Mouse (Mus musculus): Measurements from ENCODE around the gene Stk10. TPM values are rescaled to one million over a fixed set of nuclear protein-coding genes. Genes with fewer than 3 reads are reported as not detected.
A peak's percentile ranks its signal among the peaks of the same experiment; 100 is the strongest.

Stk10 gene
- polyA plus RNA-seq, 1 experiment from 2014 or later: 2.0 TPM

- ATAC-seq (ENCODE audit: insufficient number of reproducible peaks, low FRiP score, low TSS enrichment, low read depth) (no peak), DNase-seq (ENCODE audit: low spot score) (no peak)
- no peaks in the 10 kb centered on the region for H3K9me3 ChIP-seq (ENCODE audit: control insufficient read depth, low read length)
- H3K36me3 ChIP-seq (ENCODE audit: control insufficient read depth, insufficient read depth, low read length): no peaks in the 10 kb centered on the region
- H3K4me2 ChIP-seq (ENCODE audit: low read depth, severe bottlenecking): no peak overlapping the region
- no peak overlapping the region for H3K4me3 ChIP-seq (ENCODE audit: low read depth, low read length)
- no peak overlapping the region for H3K27ac ChIP-seq (replicated peaks; ENCODE audit: low read depth, low read length)
- WGBS: 92% methylated on average over 12 of the region's 12 CpGs
- peaks cover 13% of the 10 kb centered on the region for H3K4me1 ChIP-seq (ENCODE audit: control insufficient read depth, insufficient read depth, low read length)
- no peak overlapping the region for H3K9ac ChIP-seq (ENCODE audit: low read length)
- H3K27me3 ChIP-seq (ENCODE audit: control insufficient read depth, insufficient read depth, low read length): no peaks in the 10 kb centered on the region
Measured at GRCm38 (mm10) chr11:32555103-32555689, 22.1 kb downstream of the Stk10 start.

DNA sequence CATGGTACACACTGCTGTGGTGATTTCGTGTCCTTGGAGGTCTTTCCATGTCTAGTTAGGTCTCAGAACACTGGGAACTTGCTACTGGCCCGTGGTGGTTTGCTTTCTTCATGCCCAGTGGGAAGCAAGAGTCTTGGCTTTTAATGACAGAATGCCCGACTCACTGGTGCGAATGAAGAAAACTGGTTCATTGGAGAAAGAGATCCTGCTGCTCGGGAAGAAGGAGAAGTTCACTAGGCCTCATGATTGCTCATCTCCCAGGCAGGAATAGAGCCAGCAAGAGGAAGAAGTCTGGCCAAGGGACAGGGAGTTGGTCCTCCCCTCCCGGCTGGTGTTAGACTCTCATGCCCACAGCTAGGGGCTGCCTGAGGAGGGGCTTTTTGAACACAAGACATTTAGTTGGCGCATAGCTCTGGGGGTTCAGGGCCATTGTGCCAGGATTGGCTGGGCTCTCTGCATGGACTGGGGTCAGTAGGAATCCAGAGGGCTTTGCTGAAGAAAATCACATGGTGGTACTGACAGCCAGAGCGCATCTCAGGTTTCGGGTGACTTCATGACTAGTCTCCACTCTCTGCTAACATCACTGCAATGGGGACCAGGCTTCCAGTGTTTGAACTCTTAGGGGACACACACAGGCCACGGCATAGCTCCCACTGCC is 23.4 kb downstream of the Stk10 start:
- H3K4me1 ChIP-seq (ENCODE audit: control insufficient read depth, insufficient read depth, low read length): peaks cover 13% of the 10 kb centered on the region
- no peak for ATAC-seq (ENCODE audit: insufficient number of reproducible peaks, low FRiP score, low TSS enrichment, low read depth)
- no peaks in the 10 kb centered on the region for H3K27me3 ChIP-seq (ENCODE audit: control insufficient read depth, insufficient read depth, low read length)
- no peaks in the 10 kb centered on the region for H3K36me3 ChIP-seq (ENCODE audit: control insufficient read depth, insufficient read depth, low read length)
- 77% methylated on average over 10 of the region's 10 CpGs for WGBS
- no peak for DNase-seq (ENCODE audit: low spot score)
- no peaks in the 10 kb centered on the region for H3K9me3 ChIP-seq (ENCODE audit: control insufficient read depth, low read length)
- no peak overlapping the region for H3K4me2 ChIP-seq (ENCODE audit: low read depth, severe bottlenecking)
- no peak overlapping the region for H3K27ac ChIP-seq (replicated peaks; ENCODE audit: low read depth, low read length)
- no peak overlapping the region for H3K9ac ChIP-seq (ENCODE audit: low read length)
- no peak overlapping the region for H3K4me3 ChIP-seq (ENCODE audit: low read depth, low read length)

DNA sequence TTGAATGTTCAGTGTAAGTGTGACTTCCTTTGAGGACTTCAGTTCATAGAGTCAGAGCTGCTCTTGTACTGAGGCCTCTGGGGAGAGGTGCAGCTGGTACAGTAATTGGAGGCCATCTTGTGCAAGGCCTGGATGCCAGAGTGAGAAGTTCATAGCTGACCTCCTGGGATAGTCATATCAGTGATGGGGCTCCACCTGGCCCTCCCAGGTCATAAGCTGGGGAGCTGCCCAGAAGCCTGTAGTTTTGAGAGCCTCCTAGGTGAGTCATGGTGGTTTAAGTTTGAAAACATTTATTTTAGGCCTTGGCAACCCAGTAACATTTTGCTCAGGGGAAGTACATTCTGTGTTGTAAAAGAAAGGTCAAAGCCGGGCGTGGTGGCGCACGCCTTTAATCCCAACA is 24.9 kb downstream of the Stk10 start:
- Histone ChIP-seq H3K4me3 (ENCODE audit: low read depth, low read length) (no peak overlapping the region), H3K27me3 (ENCODE audit: control insufficient read depth, insufficient read depth, low read length) (no peaks in the 10 kb centered on the region), H3K27ac (replicated peaks; ENCODE audit: low read depth, low read length) (no peak overlapping the region), H3K36me3 (ENCODE audit: control insufficient read depth, insufficient read depth, low read length) (no peaks in the 10 kb centered on the region), H3K9ac (ENCODE audit: low read length) (no peak overlapping the region), H3K9me3 (ENCODE audit: control insufficient read depth, low read length) (no peaks in the 10 kb centered on the region), H3K4me2 (ENCODE audit: low read depth, severe bottlenecking) (no peak overlapping the region), H3K4me1 (ENCODE audit: control insufficient read depth, insufficient read depth, low read length) (peaks cover 6% of the 10 kb centered on the region)
- DNase-seq (ENCODE audit: low spot score): no peak
- over 99% methylated on average over 4 of the region's 4 CpGs for WGBS
- no peak for ATAC-seq (ENCODE audit: insufficient number of reproducible peaks, low FRiP score, low TSS enrichment, low read depth)

GRCm38 (mm10) chr11:32558677-32559076 is 25.6 kb downstream of the Stk10 start:
- H3K4me2 ChIP-seq (ENCODE audit: low read depth, severe bottlenecking): no peak overlapping the region
- peaks cover 1% of the 10 kb centered on the region; the same call in 1 of the 2 replicates for H3K4me1 ChIP-seq (ENCODE audit: control insufficient read depth, insufficient read depth, low read length)
- no peaks in the 10 kb centered on the region for H3K27me3 ChIP-seq (ENCODE audit: control insufficient read depth, insufficient read depth, low read length)
- no peaks in the 10 kb centered on the region for H3K9me3 ChIP-seq (ENCODE audit: control insufficient read depth, low read length)
- H3K9ac ChIP-seq (ENCODE audit: low read length): no peak overlapping the region
- DNase-seq (ENCODE audit: low spot score): peak; percentile 34
- ATAC-seq (ENCODE audit: insufficient number of reproducible peaks, low FRiP score, low TSS enrichment, low read depth): no peak
- H3K4me3 ChIP-seq (ENCODE audit: low read depth, low read length): no peak overlapping the region
- no peak overlapping the region for H3K27ac ChIP-seq (replicated peaks; ENCODE audit: low read depth, low read length)
- H3K36me3 ChIP-seq (ENCODE audit: control insufficient read depth, insufficient read depth, low read length): no peaks in the 10 kb centered on the region
- 45% methylated on average over 8 of the region's 8 CpGs for WGBS

- H3K4me3 ChIP-seq (ENCODE audit: low read depth, low read length): no peak overlapping the region
- H3K27ac ChIP-seq (replicated peaks; ENCODE audit: low read depth, low read length): no peak overlapping the region
- no peak for DNase-seq (ENCODE audit: low spot score)
- no peak for ATAC-seq (ENCODE audit: insufficient number of reproducible peaks, low FRiP score, low TSS enrichment, low read depth)
- no peak overlapping the region for H3K4me2 ChIP-seq (ENCODE audit: low read depth, severe bottlenecking)
- WGBS: 88% methylated on average over 12 of the region's 12 CpGs
- H3K36me3 ChIP-seq (ENCODE audit: control insufficient read depth, insufficient read depth, low read length): no peaks in the 10 kb centered on the region
- H3K9me3 ChIP-seq (ENCODE audit: control insufficient read depth, low read length): no peaks in the 10 kb centered on the region
- no peaks in the 10 kb centered on the region for H3K27me3 ChIP-seq (ENCODE audit: control insufficient read depth, insufficient read depth, low read length)
- no peak overlapping the region for H3K9ac ChIP-seq (ENCODE audit: low read length)
- H3K4me1 ChIP-seq (ENCODE audit: control insufficient read depth, insufficient read depth, low read length): no peaks in the 10 kb centered on the region
Measured at GRCm38 (mm10) chr11:32560015-32560770, 27.1 kb downstream of the Stk10 start.

GRCm38 (mm10) chr11:32561465-32562355 is 28.6 kb downstream of the Stk10 start:
- Histone ChIP-seq H3K27me3 (ENCODE audit: control insufficient read depth, insufficient read depth, low read length) (no peaks in the 10 kb centered on the region), H3K27ac (replicated peaks; ENCODE audit: low read depth, low read length) (no peak overlapping the region), H3K4me1 (ENCODE audit: control insufficient read depth, insufficient read depth, low read length) (no peaks in the 10 kb centered on the region), H3K9ac (ENCODE audit: low read length) (no peak overlapping the region), H3K4me2 (ENCODE audit: low read depth, severe bottlenecking) (no peak overlapping the region), H3K4me3 (ENCODE audit: low read depth, low read length) (no peak overlapping the region), H3K9me3 (ENCODE audit: control insufficient read depth, low read length) (no peaks in the 10 kb centered on the region), H3K36me3 (ENCODE audit: control insufficient read depth, insufficient read depth, low read length) (no peaks in the 10 kb centered on the region)
- ATAC-seq (ENCODE audit: insufficient number of reproducible peaks, low FRiP score, low TSS enrichment, low read depth) (no peak), DNase-seq (ENCODE audit: low spot score) (no peak)
- 82% methylated on average over 10 of the region's 10 CpGs for WGBS

DNA sequence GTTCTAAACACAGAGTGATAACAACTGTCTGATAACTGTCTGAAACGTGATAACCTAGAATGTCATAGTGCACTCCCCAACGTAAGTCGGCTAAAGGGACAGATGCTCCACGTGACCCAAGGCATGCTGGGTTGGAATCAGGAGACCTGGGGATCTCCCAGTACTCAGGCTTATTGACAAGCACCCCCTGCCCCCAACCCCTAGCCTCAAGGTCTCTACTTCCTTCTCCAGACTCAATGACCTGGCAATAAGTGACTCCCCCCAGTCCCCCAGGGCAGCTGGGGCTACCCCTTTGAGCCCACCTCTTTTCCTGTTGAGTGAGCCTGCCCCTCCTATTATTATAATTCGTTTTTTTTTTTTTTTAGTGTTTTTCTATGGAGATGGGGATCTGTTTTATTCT is 29.6 kb downstream of the Stk10 start:
- DNase-seq (ENCODE audit: low spot score): no peak
- Histone ChIP-seq H3K4me2 (ENCODE audit: low read depth, severe bottlenecking) (no peak overlapping the region), H3K4me3 (ENCODE audit: low read depth, low read length) (no peak overlapping the region), H3K9me3 (ENCODE audit: control insufficient read depth, low read length) (no peaks in the 10 kb centered on the region), H3K4me1 (ENCODE audit: control insufficient read depth, insufficient read depth, low read length) (no peaks in the 10 kb centered on the region), H3K27me3 (ENCODE audit: control insufficient read depth, insufficient read depth, low read length) (no peaks in the 10 kb centered on the region), H3K36me3 (ENCODE audit: control insufficient read depth, insufficient read depth, low read length) (no peaks in the 10 kb centered on the region), H3K27ac (replicated peaks; ENCODE audit: low read depth, low read length) (no peak overlapping the region), H3K9ac (ENCODE audit: low read length) (no peak overlapping the region)
- WGBS: 63% methylated on average over 5 of the region's 5 CpGs
- no peak for ATAC-seq (ENCODE audit: insufficient number of reproducible peaks, low FRiP score, low TSS enrichment, low read depth)

- Histone ChIP-seq H3K9me3 (ENCODE audit: control insufficient read depth, low read length) (no peaks in the 10 kb centered on the region), H3K4me3 (ENCODE audit: low read depth, low read length) (no peak overlapping the region), H3K36me3 (ENCODE audit: control insufficient read depth, insufficient read depth, low read length) (no peaks in the 10 kb centered on the region), H3K4me2 (ENCODE audit: low read depth, severe bottlenecking) (no peak overlapping the region), H3K4me1 (ENCODE audit: control insufficient read depth, insufficient read depth, low read length) (no peaks in the 10 kb centered on the region), H3K27ac (replicated peaks; ENCODE audit: low read depth, low read length) (no peak overlapping the region), H3K9ac (ENCODE audit: low read length) (no peak overlapping the region), H3K27me3 (ENCODE audit: control insufficient read depth, insufficient read depth, low read length) (no peaks in the 10 kb centered on the region)
- ATAC-seq (ENCODE audit: insufficient number of reproducible peaks, low FRiP score, low TSS enrichment, low read depth) (no peak), DNase-seq (ENCODE audit: low spot score) (no peak)
- 53% methylated on average over 3 of the region's 3 CpGs for WGBS
Measured at GRCm38 (mm10) chr11:32563660-32564059, 30.6 kb downstream of the Stk10 start.
